Mouse (Mus musculus) urinary bladder, adult 2 months (tissue): ENCODE data around the gene Cd72. TPM values are rescaled to one million over a fixed set of nuclear protein-coding genes. Genes with fewer than 3 reads are reported as not detected.
"Not testable (repeated sequence)": the region's sequence is repeated elsewhere in the genome, so short reads cannot be mapped to it uniquely, and the experiment has no call there.

Experiments used
- DNase-seq: peaks from one replicate; pipeline ENCODE4 v3.0.0; 2022; ENCODE audit warnings: low spot score
- polyA plus RNA-seq: library from polyadenylated mRNA; depleted of rRNA; stranded (reverse); fragments of >200 nt; gene quantifications from 2 replicates; pipeline ENCODE4 v1.2.3, GENCODE M21; 2012; rRNA removed

Cd72 gene
- 2.4 and 4.6 TPM in 2 replicates for polyA plus RNA-seq

- DNase-seq, result no peak
These were observed at the start of gene Cd72 for GRCm38 (mm10) chr4:43454041-43454836. Gene Cd72 (minus strand): TSS chr4:43454628.

- DNase-seq, result no peak
These were observed 49.1 kb upstream of the Cd72 start for GRCm38 (mm10) chr4:43503506-43503905.

- no peak for DNase-seq
These were observed 48.6 kb upstream of the Cd72 start for GRCm38 (mm10) chr4:43503041-43503440.

GRCm38 (mm10) chr4:43499407-43500333 is 45.2 kb upstream of the Cd72 start, which contains the start of gene Arhgef39:
Gene Arhgef39 (minus strand): TSS chr4:43499695.
- peak; percentile 60 for DNase-seq

- DNase-seq, result no peak
These were observed 44.6 kb upstream of the Cd72 start for GRCm38 (mm10) chr4:43498983-43499382.

GRCm38 (mm10) chr4:43497946-43498345 is 43.5 kb upstream of the Cd72 start:
- DNase-seq, result no peak

- DNase-seq, result no peak
These were observed 43.0 kb upstream of the Cd72 start for GRCm38 (mm10) chr4:43497405-43497804.

- no peak for DNase-seq
These were observed 42.2 kb upstream of the Cd72 start for GRCm38 (mm10) chr4:43496587-43496986.

- DNase-seq, result no peak
These were observed 39.4 kb upstream of the Cd72 start for GRCm38 (mm10) chr4:43493846-43494240.

GRCm38 (mm10) chr4:43493186-43493845 is 38.9 kb upstream of the Cd72 start:
- peak; percentile 98 for DNase-seq

- DNase-seq, result peak; percentile 73
These were observed 38.4 kb upstream of the Cd72 start, which contains the start of gene Ccdc107 for GRCm38 (mm10) chr4:43492821-43493185. Gene Ccdc107 (plus strand): TSS chr4:43492900.

GRCm38 (mm10) chr4:43492101-43492820 is 37.8 kb upstream of the Cd72 start:
- no peak for DNase-seq

- DNase-seq, result no peak
These were observed 36.4 kb upstream of the Cd72 start for GRCm38 (mm10) chr4:43490801-43491200.

GRCm38 (mm10) chr4:43489611-43490010 is 35.2 kb upstream of the Cd72 start:
- no peak for DNase-seq

GRCm38 (mm10) chr4:43485666-43486065 is 31.2 kb upstream of the Cd72 start:
- DNase-seq, result not testable (repeated sequence)

GRCm38 (mm10) chr4:43483535-43484091 is 29.2 kb upstream of the Cd72 start, which contains the start of gene Sit1:
Gene Sit1 (minus strand): TSS chr4:43483734.
- no peak for DNase-seq

- no peak for DNase-seq
These were observed 28.2 kb upstream of the Cd72 start for GRCm38 (mm10) chr4:43482591-43482990.

GRCm38 (mm10) chr4:43481894-43482456 is 27.5 kb upstream of the Cd72 start:
- no peak for DNase-seq

- no peak for DNase-seq
These were observed 26.6 kb upstream of the Cd72 start for GRCm38 (mm10) chr4:43480985-43481384.
